Mouse (Mus musculus) C2C12 (cell line): ENCODE data around the gene Mcrs1.

Source experiments
- CTCF ChIP-seq: IDR thresholded peaks from one replicate; pipeline ENCODE4 v1.5.1; 2011; ENCODE audit not compliant: control insufficient read depth, insufficient read depth, insufficient read length
- MAX ChIP-seq: IDR thresholded peaks from one replicate; pipeline ENCODE4 v1.6.1; 2011; ENCODE audit warnings: mild to moderate bottlenecking, control low read depth

DNA sequence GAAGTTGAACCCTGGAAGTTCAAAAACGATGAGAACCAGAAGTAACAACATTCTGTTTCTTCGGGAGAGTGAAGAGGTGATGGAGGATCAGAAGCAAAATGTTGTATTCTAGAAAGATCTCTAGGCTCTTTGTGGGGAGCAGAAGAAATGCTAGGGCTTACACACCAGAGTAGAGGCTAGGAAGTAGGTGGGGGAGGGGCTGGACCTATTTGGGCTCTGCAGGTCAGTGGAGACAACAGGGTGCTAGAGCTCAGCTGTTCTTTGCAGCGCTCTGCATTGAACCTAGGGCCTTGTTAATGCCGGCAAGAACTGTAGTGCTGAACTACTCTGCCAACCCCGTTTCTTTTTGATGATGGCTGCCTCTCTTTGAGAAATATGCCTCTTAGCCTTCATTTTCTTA lies 44.5 kb upstream of the Mcrs1 start:
- TF ChIP-seq CTCF (no peak), MAX (no peak)
